Mouse (Mus musculus): ENCODE measurements at regions not wholly inside any gene's neighbourhood (a gene's known extent, or its start where the extent isn't known, plus 50 kb on each side); places are given as distances from the start of the nearest gene placed in this dataset.
A peak's percentile ranks its signal among the peaks of the same experiment; 100 is the strongest.

GRCm38 (mm10) chr10:37291639-37292495, 153.1 kb upstream of the Marcks start:
- DNase-seq (ENCODE audit: low spot score, missing footprints) (peak; percentile 65), ATAC-seq (ENCODE audit: low FRiP score) (no peak)
- Histone ChIP-seq H3K36me3 (ENCODE audit: control insufficient read depth, insufficient read depth, low read length) (no peaks in the 10 kb centered on the region), H3K27me3 (ENCODE audit: control insufficient read depth, insufficient read depth, low read length) (no peaks in the 10 kb centered on the region), H3K4me3 (ENCODE audit: low read depth, low read length) (no peak overlapping the region), H3K9ac (ENCODE audit: low read length) (no peak overlapping the region), H3K9me3 (ENCODE audit: control insufficient read depth, low read length) (no peaks in the 10 kb centered on the region), H3K4me2 (no peak overlapping the region), H3K4me1 (ENCODE audit: control insufficient read depth, insufficient read depth, low read length) (no peaks in the 10 kb centered on the region), H3K27ac (ENCODE audit: low read depth, low read length) (no peak overlapping the region)
- 96% methylated on average over 2 of the region's 2 CpGs for WGBS

- Histone ChIP-seq H3K27me3 (ENCODE audit: control insufficient read depth, insufficient read depth, low read length) (no peaks in the 10 kb centered on the region), H3K9ac (ENCODE audit: low read length) (no peak overlapping the region), H3K4me3 (ENCODE audit: low read depth, low read length) (no peak overlapping the region), H3K4me1 (ENCODE audit: control insufficient read depth, insufficient read depth, low read length) (no peaks in the 10 kb centered on the region), H3K27ac (ENCODE audit: low read depth, low read length) (no peak overlapping the region), H3K4me2 (no peak overlapping the region), H3K9me3 (ENCODE audit: control insufficient read depth, low read length) (no peaks in the 10 kb centered on the region), H3K36me3 (ENCODE audit: control insufficient read depth, insufficient read depth, low read length) (no peaks in the 10 kb centered on the region)
- ATAC-seq (ENCODE audit: low FRiP score), result no peak
- WGBS, result 96% methylated on average over 3 of the region's 3 CpGs
- peak; percentile 64 for DNase-seq (ENCODE audit: low spot score, missing footprints)
These were observed 151.4 kb upstream of the Marcks start for GRCm38 (mm10) chr10:37289964-37290704.

GRCm38 (mm10) chr10:37286305-37286704, 147.6 kb upstream of the Marcks start:
- H3K36me3 ChIP-seq (ENCODE audit: control insufficient read depth, insufficient read depth, low read length), result no peaks in the 10 kb centered on the region
- H3K9me3 ChIP-seq (ENCODE audit: control insufficient read depth, low read length), result no peaks in the 10 kb centered on the region
- 95% methylated on average over 5 of the region's 5 CpGs for WGBS
- no peak overlapping the region for H3K27ac ChIP-seq (ENCODE audit: low read depth, low read length)
- DNase-seq (ENCODE audit: low spot score, missing footprints) (peak; percentile 66), ATAC-seq (ENCODE audit: low FRiP score) (no peak)
- H3K4me3 ChIP-seq (ENCODE audit: low read depth, low read length), result no peak overlapping the region
- H3K9ac ChIP-seq (ENCODE audit: low read length), result no peak overlapping the region
- no peaks in the 10 kb centered on the region for H3K4me1 ChIP-seq (ENCODE audit: control insufficient read depth, insufficient read depth, low read length)
- no peaks in the 10 kb centered on the region for H3K27me3 ChIP-seq (ENCODE audit: control insufficient read depth, insufficient read depth, low read length)
- no peak overlapping the region for H3K4me2 ChIP-seq

- no peak overlapping the region for H3K27ac ChIP-seq (ENCODE audit: low read depth, low read length)
- no peak for ATAC-seq (ENCODE audit: low FRiP score)
- no peak overlapping the region for H3K4me3 ChIP-seq (ENCODE audit: low read depth, low read length)
- H3K27me3 ChIP-seq (ENCODE audit: control insufficient read depth, insufficient read depth, low read length), result no peaks in the 10 kb centered on the region
- no peak overlapping the region for H3K9ac ChIP-seq (ENCODE audit: low read length)
- H3K9me3 ChIP-seq (ENCODE audit: control insufficient read depth, low read length), result no peaks in the 10 kb centered on the region
- no peaks in the 10 kb centered on the region for H3K4me1 ChIP-seq (ENCODE audit: control insufficient read depth, insufficient read depth, low read length)
- no peak for DNase-seq (ENCODE audit: low spot score, missing footprints)
- H3K4me2 ChIP-seq, result no peak overlapping the region
- H3K36me3 ChIP-seq (ENCODE audit: control insufficient read depth, insufficient read depth, low read length), result no peaks in the 10 kb centered on the region
These were observed 144.2 kb upstream of the Marcks start for GRCm38 (mm10) chr10:37282951-37283350.

GRCm38 (mm10) chr10:37280823-37281222, 142.1 kb upstream of the Marcks start:
- no peaks in the 10 kb centered on the region for H3K27me3 ChIP-seq (ENCODE audit: control insufficient read depth, insufficient read depth, low read length)
- no peak overlapping the region for H3K9ac ChIP-seq (ENCODE audit: low read length)
- H3K27ac ChIP-seq (ENCODE audit: low read depth, low read length), result no peak overlapping the region
- no peaks in the 10 kb centered on the region for H3K9me3 ChIP-seq (ENCODE audit: control insufficient read depth, low read length)
- no peak overlapping the region for H3K4me3 ChIP-seq (ENCODE audit: low read depth, low read length)
- ATAC-seq (ENCODE audit: low FRiP score) (no peak), DNase-seq (ENCODE audit: low spot score, missing footprints) (no peak)
- 85% methylated on average over 4 of the region's 4 CpGs for WGBS
- H3K4me2 ChIP-seq, result no peak overlapping the region
- no peaks in the 10 kb centered on the region for H3K36me3 ChIP-seq (ENCODE audit: control insufficient read depth, insufficient read depth, low read length)
- H3K4me1 ChIP-seq (ENCODE audit: control insufficient read depth, insufficient read depth, low read length), result no peaks in the 10 kb centered on the region

- no peak for DNase-seq (ENCODE audit: low spot score, missing footprints)
- Histone ChIP-seq H3K4me3 (ENCODE audit: low read depth, low read length) (no peak overlapping the region), H3K27me3 (ENCODE audit: control insufficient read depth, insufficient read depth, low read length) (no peaks in the 10 kb centered on the region), H3K36me3 (ENCODE audit: control insufficient read depth, insufficient read depth, low read length) (no peaks in the 10 kb centered on the region), H3K27ac (ENCODE audit: low read depth, low read length) (no peak overlapping the region), H3K9me3 (ENCODE audit: control insufficient read depth, low read length) (no peaks in the 10 kb centered on the region), H3K4me2 (no peak overlapping the region), H3K4me1 (ENCODE audit: control insufficient read depth, insufficient read depth, low read length) (no peaks in the 10 kb centered on the region), H3K9ac (ENCODE audit: low read length) (no peak overlapping the region)
- ATAC-seq (ENCODE audit: low FRiP score), result no peak
- 89% methylated on average over 6 of the region's 6 CpGs for WGBS
These were observed 141.6 kb upstream of the Marcks start for GRCm38 (mm10) chr10:37280150-37280820.

- no peak overlapping the region for H3K4me2 ChIP-seq
- DNase-seq (ENCODE audit: low spot score, missing footprints), result no peak
- H3K4me3 ChIP-seq (ENCODE audit: low read depth, low read length), result no peak overlapping the region
- H3K9ac ChIP-seq (ENCODE audit: low read length), result no peak overlapping the region
- H3K36me3 ChIP-seq (ENCODE audit: control insufficient read depth, insufficient read depth, low read length), result no peaks in the 10 kb centered on the region
- no peaks in the 10 kb centered on the region for H3K9me3 ChIP-seq (ENCODE audit: control insufficient read depth, low read length)
- H3K27me3 ChIP-seq (ENCODE audit: control insufficient read depth, insufficient read depth, low read length), result no peaks in the 10 kb centered on the region
- H3K27ac ChIP-seq (ENCODE audit: low read depth, low read length), result no peak overlapping the region
- WGBS, result 76% methylated on average over 1 of the region's 1 CpGs
- no peaks in the 10 kb centered on the region for H3K4me1 ChIP-seq (ENCODE audit: control insufficient read depth, insufficient read depth, low read length)
- ATAC-seq (ENCODE audit: low FRiP score), result 0 out of 2 replicates have a peak, but pooled peaks have one; percentile 42
These were observed 140.6 kb upstream of the Marcks start for GRCm38 (mm10) chr10:37279316-37279715.

GRCm38 (mm10) chr10:37275857-37276256, 137.1 kb upstream of the Marcks start:
- no peak overlapping the region for H3K4me3 ChIP-seq (ENCODE audit: low read depth, low read length)
- 93% methylated on average over 1 of the region's 1 CpGs for WGBS
- no peaks in the 10 kb centered on the region for H3K4me1 ChIP-seq (ENCODE audit: control insufficient read depth, insufficient read depth, low read length)
- H3K9ac ChIP-seq (ENCODE audit: low read length), result no peak overlapping the region
- H3K4me2 ChIP-seq, result no peak overlapping the region
- no peaks in the 10 kb centered on the region for H3K27me3 ChIP-seq (ENCODE audit: control insufficient read depth, insufficient read depth, low read length)
- no peak overlapping the region for H3K27ac ChIP-seq (ENCODE audit: low read depth, low read length)
- DNase-seq (ENCODE audit: low spot score, missing footprints) (no peak), ATAC-seq (ENCODE audit: low FRiP score) (no peak)
- no peaks in the 10 kb centered on the region for H3K9me3 ChIP-seq (ENCODE audit: control insufficient read depth, low read length)
- no peaks in the 10 kb centered on the region for H3K36me3 ChIP-seq (ENCODE audit: control insufficient read depth, insufficient read depth, low read length)

- ATAC-seq (ENCODE audit: low FRiP score) (no peak), DNase-seq (ENCODE audit: low spot score, missing footprints) (no peak)
- H3K27me3 ChIP-seq (ENCODE audit: control insufficient read depth, insufficient read depth, low read length), result no peaks in the 10 kb centered on the region
- H3K9ac ChIP-seq (ENCODE audit: low read length), result no peak overlapping the region
- no peaks in the 10 kb centered on the region for H3K9me3 ChIP-seq (ENCODE audit: control insufficient read depth, low read length)
- H3K4me2 ChIP-seq, result no peak overlapping the region
- no peaks in the 10 kb centered on the region for H3K4me1 ChIP-seq (ENCODE audit: control insufficient read depth, insufficient read depth, low read length)
- 88% methylated on average over 7 of the region's 7 CpGs for WGBS
- H3K4me3 ChIP-seq (ENCODE audit: low read depth, low read length), result no peak overlapping the region
- no peak overlapping the region for H3K27ac ChIP-seq (ENCODE audit: low read depth, low read length)
- no peaks in the 10 kb centered on the region for H3K36me3 ChIP-seq (ENCODE audit: control insufficient read depth, insufficient read depth, low read length)
These were observed 136.6 kb upstream of the Marcks start for GRCm38 (mm10) chr10:37275271-37275670.
